Mouse (Mus musculus): Measurements from ENCODE around the gene Aff1.

- no peak for TF ChIP-seq CTCF (IDR thresholded peaks at IDR 0.05; ENCODE audit: low read depth, low read length)
- TF ChIP-seq POLR2A (IDR thresholded peaks at IDR 0.05; ENCODE audit: extremely low read depth, insufficient read depth, low read length): no peak
Measured at GRCm38 (mm10) chr5:103829158-103829557, 137.0 kb downstream of the Aff1 start.

All from liver, adult 2 months (tissue).